In the genomic region with DNA sequence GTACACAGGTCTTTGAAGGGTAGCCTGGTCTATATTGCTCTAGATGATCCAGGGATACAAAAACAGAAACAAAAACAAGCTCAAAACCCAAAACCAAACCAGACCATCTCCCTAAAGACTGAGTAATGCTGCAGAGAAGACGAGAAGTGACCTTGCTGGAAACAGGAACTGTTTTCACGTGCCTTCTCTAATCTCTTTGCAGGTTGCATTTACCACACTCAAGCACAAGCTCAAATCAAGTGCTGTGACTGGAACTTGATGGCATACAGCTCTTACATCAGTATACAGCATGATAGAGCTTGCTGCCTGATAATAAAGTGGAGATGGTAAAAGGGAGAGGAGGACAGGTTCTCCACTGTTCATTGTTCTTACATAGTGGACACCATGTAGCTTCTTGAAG, we compare ENCODE assay signal across 15 mouse cellular contexts.
"Had no signal": no experiment of that assay in that cellular context is flagged by ENCODE, and none has a peak within 500 bp of the region (broad histone marks: within the 10 kb centered on the region; RNA-seq: fewer than 3 reads in every experiment).

No protein-coding gene starts in this region.

- H3K4me3 ChIP-seq: midbrain, embryonic 10.5 days; midbrain, embryonic 12.5 days; myocyte; neural tube, embryonic 13.5 days; neural tube, embryonic 15.5 days had no signal

- H3K27me3 ChIP-seq: midbrain, embryonic 12.5 days; neural tube, embryonic 13.5 days; neural tube, embryonic 15.5 days had no signal

- H3K4me1 ChIP-seq: neural tube, embryonic 13.5 days; neural tube, embryonic 15.5 days had no signal

- H3K9ac ChIP-seq: lung, embryonic 14.5 days; midbrain, embryonic 12.5 days; neural tube, embryonic 13.5 days; neural tube, embryonic 15.5 days had no signal

- DNase-seq: lung, adult 18-20 months; lung, embryonic 14.5 days; lung, postnatal 10 days; lung, postnatal 4 days; midbrain, embryonic 14.5 days; right cerebral cortex, postnatal 14 days; thymus, adult 18-20 months; thymus, postnatal 14 days; thymus, postnatal 36 days had no signal

- H3K36me3 ChIP-seq: midbrain, embryonic 10.5 days; midbrain, embryonic 12.5 days; neural tube, embryonic 13.5 days; neural tube, embryonic 15.5 days had no signal

- H3K4me2 ChIP-seq: lung, embryonic 14.5 days; midbrain, embryonic 12.5 days; neural tube, embryonic 13.5 days; neural tube, embryonic 15.5 days had no signal

- ATAC-seq: midbrain, embryonic 16.5 days had no signal

- H3K27ac ChIP-seq: midbrain, embryonic 10.5 days; midbrain, embryonic 12.5 days; neural tube, embryonic 13.5 days; neural tube, embryonic 15.5 days had no signal

- H3K9me3 ChIP-seq: midbrain, embryonic 10.5 days; midbrain, embryonic 12.5 days; neural tube, embryonic 13.5 days; neural tube, embryonic 15.5 days had no signal
